Mouse (Mus musculus) C2C12 (cell line): ENCODE measurements around the gene Mfsd4b1. TPM values are rescaled to one million over a fixed set of nuclear protein-coding genes. Genes with fewer than 3 reads are reported as not detected.

ENCODE experiments used
- H3K27me3 ChIP-seq: one replicate; pipeline ENCODE4 v1.6.1; 2011; ENCODE audit not compliant: control insufficient read depth, insufficient read depth, insufficient read length
- H3K36me3 ChIP-seq: one replicate; pipeline ENCODE4 v1.6.1; 2011; ENCODE audit not compliant: control insufficient read depth, insufficient read depth
- H3K4me3 ChIP-seq: one replicate; pipeline ENCODE4 v1.5.1; 2011; ENCODE audit warnings: mild to moderate bottlenecking, control low read depth; ENCODE audit not compliant: poor library complexity, insufficient read depth, severe bottlenecking
- H3K79me2 ChIP-seq: one replicate; pipeline ENCODE4 v1.6.1; 2011; ENCODE audit not compliant: control insufficient read depth, insufficient read depth
- H3K79me3 ChIP-seq: one replicate; pipeline ENCODE4 v1.6.1; 2011; ENCODE audit warnings: low read depth, control low read depth
- H3ac ChIP-seq: one replicate; pipeline ENCODE3; 2011; ENCODE audit warnings: low read depth; ENCODE audit not compliant: control insufficient read depth, insufficient read length
- CEBPB ChIP-seq: IDR thresholded peaks from one replicate; pipeline ENCODE4 v1.6.1; 2011; ENCODE audit warnings: low read depth, mild to moderate bottlenecking, control low read depth, moderate library complexity
- CTCF ChIP-seq: IDR thresholded peaks from one replicate; pipeline ENCODE4 v1.5.1; 2011; ENCODE audit not compliant: control insufficient read depth, insufficient read depth, insufficient read length
- FOSL1 ChIP-seq: IDR thresholded peaks from one replicate; pipeline ENCODE4 v1.8.0; 2011; ENCODE audit warnings: mild to moderate bottlenecking, low read length; ENCODE audit not compliant: poor library complexity, insufficient read depth, severe bottlenecking
- MAX ChIP-seq: IDR thresholded peaks from one replicate; pipeline ENCODE4 v1.6.1; 2011; ENCODE audit warnings: mild to moderate bottlenecking, control low read depth
- MYOD1 ChIP-seq: IDR thresholded peaks from one replicate; pipeline ENCODE4 v1.6.1; 2011; ENCODE audit warnings: low read depth; ENCODE audit not compliant: control insufficient read depth, insufficient read length
- MYOG ChIP-seq: IDR thresholded peaks from one replicate; pipeline ENCODE4 v1.6.1; 2011; ENCODE audit not compliant: control insufficient read depth, insufficient read length; ENCODE audit errors: extremely low read depth
- USF1 ChIP-seq: IDR thresholded peaks from one replicate; pipeline ENCODE4 v1.6.1; 2011; ENCODE audit warnings: low read depth, mild to moderate bottlenecking, control low read depth, moderate library complexity
- long read RNA-seq, 2 experiments: library from polyadenylated mRNA; unstranded; transcript quantifications; one replicate each; pipeline ENCODE4 v2.0.0; 2019 to 2020
- polyA plus RNA-seq: library from polyadenylated mRNA; unstranded; fragments of >200 nt; fragmentation: generic; extraction: Trizol; gene quantifications from one replicate; pipeline ENCODE4 v1.2.1, GENCODE M21; 2012; ENCODE audit warnings: missing spikeins

The Mfsd4b1 gene
- not detected for polyA plus RNA-seq
- long read RNA-seq, experiment 1: 0 reads
- long read RNA-seq, experiment 2: 0 reads

DNA sequence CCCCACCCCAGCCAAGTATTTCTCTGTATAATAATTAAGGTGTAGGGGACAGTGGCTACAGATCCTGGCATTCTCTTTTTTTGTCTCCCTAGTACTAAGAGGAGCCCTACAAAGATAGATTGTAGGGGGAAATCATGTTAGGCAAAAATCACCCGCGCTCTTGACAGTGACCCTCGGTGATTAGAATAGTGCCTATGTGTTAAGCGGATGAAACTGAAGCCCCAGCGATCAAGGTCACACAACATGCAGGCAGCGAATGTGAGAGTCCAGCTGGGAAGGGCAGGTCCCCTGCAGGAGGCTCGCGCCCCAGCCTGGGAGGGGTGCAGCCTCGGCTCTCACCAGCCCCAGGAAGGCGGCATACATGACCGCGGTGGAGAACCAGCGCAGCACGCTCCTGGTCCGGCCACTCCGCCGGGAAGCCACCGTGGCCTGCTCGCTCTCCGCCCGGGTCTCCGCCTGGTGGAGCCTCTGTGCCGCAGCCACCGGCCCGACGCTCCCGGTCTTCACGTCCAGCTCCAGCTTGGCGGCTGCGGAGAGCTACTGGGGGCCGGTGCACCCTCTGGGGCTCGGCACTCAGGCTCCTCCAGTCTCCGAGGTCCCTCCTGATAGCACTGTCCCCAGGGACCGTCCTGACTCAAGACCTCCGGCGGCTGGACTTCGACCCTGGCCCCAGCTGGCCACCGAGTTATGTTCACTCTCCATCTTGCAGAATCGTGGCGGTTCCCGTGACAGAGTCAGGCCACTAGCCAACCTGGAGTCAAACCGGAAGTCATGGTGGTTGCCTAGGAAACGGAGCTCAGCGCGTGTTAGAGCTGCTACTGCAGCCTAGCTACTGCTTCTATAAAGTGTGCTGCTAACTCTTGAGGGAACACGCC lies at the start of gene Mfsd4b1:
Gene Mfsd4b1 (minus strand): TSS at position 715 of the 875 bp plus-strand sequence.
- Histone ChIP-seq H3K79me3 (no peaks in the 10 kb centered on the region), H3ac (peak within 1 kb of the TSS; percentile 49), H3K79me2 (no peaks in the 10 kb centered on the region), H3K4me3 (no peak within 1 kb of the TSS), H3K36me3 (no peaks in the 10 kb centered on the region), H3K27me3 (no peaks in the 10 kb centered on the region)
- TF ChIP-seq USF1 (no peak), MAX (peak; percentile 39), CTCF (peak; percentile 8), MYOG (no peak), MYOD1 (no peak)

DNA sequence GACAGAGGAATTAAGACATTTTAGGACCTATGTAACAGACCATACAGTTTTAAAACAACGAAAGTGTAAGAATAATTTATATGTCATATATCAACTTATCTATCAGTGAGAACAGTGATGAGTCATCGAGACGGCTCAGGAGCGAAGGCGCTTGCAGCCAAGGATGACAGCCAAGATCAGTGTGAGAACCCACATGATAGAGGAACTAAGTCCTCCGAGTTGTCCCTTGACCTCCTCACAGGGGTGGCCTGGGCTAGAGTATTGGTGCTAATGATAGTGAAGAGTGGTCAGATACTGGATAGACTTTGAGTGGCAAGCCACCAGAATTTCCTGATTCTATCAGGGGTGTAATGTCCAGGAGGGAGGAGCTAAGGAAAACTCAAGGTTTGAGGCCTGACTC lies 48.5 kb upstream of the Mfsd4b1 start:
- Histone ChIP-seq H3ac (no peak overlapping the region), H3K4me3 (no peak overlapping the region), H3K79me3 (no peaks in the 10 kb centered on the region), H3K27me3 (no peaks in the 10 kb centered on the region), H3K36me3 (no peaks in the 10 kb centered on the region), H3K79me2 (no peaks in the 10 kb centered on the region)
- TF ChIP-seq CTCF (no peak), USF1 (no peak), MYOG (no peak), CEBPB (no peak)

DNA sequence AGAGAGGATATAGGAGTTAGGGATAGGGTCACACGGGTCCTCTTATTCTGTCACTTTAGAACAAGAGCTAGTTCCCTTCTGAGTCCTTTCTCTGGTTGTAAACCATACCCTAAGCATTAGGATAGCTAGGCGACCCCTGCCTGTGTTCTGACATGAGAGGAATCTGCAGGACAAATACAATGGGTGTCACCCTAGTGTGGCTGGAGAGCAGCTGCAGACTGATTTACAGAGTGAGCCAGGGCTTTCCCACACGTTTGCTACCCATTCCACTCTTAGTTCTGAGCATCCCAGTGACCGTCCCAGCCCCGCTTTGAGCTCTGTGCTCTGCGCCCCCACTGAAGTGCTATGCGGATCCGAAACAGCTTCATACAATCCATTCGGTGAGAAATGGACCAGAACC lies 45.6 kb upstream of the Mfsd4b1 start:
- H3K4me3 ChIP-seq: no peak overlapping the region
- H3ac ChIP-seq: no peak overlapping the region

DNA sequence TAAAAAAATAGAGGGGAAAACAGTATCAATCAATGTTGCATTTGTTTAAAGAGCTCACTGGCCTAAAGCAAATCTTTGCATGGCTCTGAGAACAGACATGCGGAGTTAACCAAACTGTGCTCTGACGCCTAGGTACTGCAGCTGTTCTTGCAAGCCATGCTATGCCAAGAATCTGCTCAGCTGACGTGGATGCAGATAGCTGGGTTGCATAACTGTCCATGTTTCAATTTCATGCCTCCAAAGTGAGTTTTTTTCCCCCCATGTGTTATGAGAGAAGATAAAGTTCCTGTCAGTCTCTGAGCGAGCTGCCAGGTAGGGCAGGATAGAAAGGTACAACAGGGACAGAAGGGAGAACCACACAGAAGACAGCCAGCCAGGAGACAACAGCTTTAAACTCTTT lies 44.2 kb upstream of the Mfsd4b1 start:
- Histone ChIP-seq H3K79me2 (no peaks in the 10 kb centered on the region), H3K27me3 (no peaks in the 10 kb centered on the region), H3ac (no peak overlapping the region), H3K4me3 (no peak overlapping the region), H3K36me3 (no peaks in the 10 kb centered on the region), H3K79me3 (no peaks in the 10 kb centered on the region)
- TF ChIP-seq MAX (no peak), CEBPB (no peak), FOSL1 (no peak), USF1 (no peak), MYOG (no peak), MYOD1 (peak; percentile 41)

More for the DNA sequence above, 45.6 kb upstream of the Mfsd4b1 start:
- Histone ChIP-seq H3K36me3 (no peaks in the 10 kb centered on the region), H3K79me3 (no peaks in the 10 kb centered on the region), H3K79me2 (no peaks in the 10 kb centered on the region), H3K27me3 (no peaks in the 10 kb centered on the region)
- no peak for TF ChIP-seq USF1
- no peak for TF ChIP-seq MYOG
- TF ChIP-seq MAX: no peak
- TF ChIP-seq MYOD1: no peak
- no peak for TF ChIP-seq CEBPB
- TF ChIP-seq FOSL1: no peak
- TF ChIP-seq CTCF: no peak

DNA sequence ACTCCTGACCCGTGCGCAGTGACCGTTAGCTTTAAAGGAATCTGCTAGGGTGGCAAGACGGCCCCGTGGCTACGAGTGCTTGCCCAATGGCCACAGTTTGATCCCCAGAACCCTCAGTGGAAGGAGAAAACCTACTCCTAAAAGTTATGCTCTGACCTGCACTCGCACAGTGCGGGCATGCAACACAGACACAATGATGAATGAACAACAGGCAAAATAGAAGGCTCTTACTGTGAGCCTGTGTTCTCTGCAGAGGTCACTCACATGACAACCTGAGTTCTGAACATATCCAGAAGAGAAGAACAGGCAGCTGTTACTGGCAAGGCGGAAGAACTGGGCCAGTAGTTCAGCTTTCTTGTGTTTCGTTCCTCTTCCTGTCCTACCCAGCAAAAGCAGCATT lies 43.5 kb upstream of the Mfsd4b1 start:
- no peaks in the 10 kb centered on the region for H3K79me2 ChIP-seq
- no peak overlapping the region for H3ac ChIP-seq
- H3K36me3 ChIP-seq: no peaks in the 10 kb centered on the region
- H3K27me3 ChIP-seq: no peaks in the 10 kb centered on the region
- H3K79me3 ChIP-seq: no peaks in the 10 kb centered on the region
- H3K4me3 ChIP-seq: no peak overlapping the region
- no peak for TF ChIP-seq MAX

DNA sequence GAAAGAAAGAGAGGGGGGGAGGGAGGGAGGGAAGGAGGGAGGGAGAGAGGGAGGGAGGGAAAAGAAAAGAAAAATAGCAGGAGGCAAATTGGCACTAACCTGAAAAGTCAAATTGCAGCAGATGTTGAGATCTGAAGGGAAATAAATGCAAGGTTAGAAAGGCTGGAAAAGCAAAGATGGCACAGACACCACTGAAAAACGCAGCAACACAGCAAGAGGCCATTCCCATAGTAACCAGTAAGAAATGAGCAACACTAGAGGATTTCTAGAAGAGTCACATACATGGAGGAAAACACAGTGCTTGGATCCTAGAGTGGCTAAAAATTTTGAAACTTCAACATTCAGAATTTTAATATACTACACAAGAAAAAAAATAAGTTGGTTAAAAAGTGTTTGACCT lies 42.5 kb upstream of the Mfsd4b1 start:
- no peak for TF ChIP-seq MYOD1
- TF ChIP-seq MYOG: no peak
- no peak for TF ChIP-seq USF1
- no peak for TF ChIP-seq CEBPB
- TF ChIP-seq CTCF: no peak
- TF ChIP-seq FOSL1: no peak
- TF ChIP-seq MAX: no peak
- H3K4me3 ChIP-seq: no peak overlapping the region
- no peaks in the 10 kb centered on the region for H3K79me3 ChIP-seq
- H3K27me3 ChIP-seq: no peaks in the 10 kb centered on the region
- no peaks in the 10 kb centered on the region for H3K36me3 ChIP-seq
- H3K79me2 ChIP-seq: no peaks in the 10 kb centered on the region
- no peak overlapping the region for H3ac ChIP-seq
